Mouse (Mus musculus): Measurements from ENCODE around the gene Cryzl2. TPM values are rescaled to one million over a fixed set of nuclear protein-coding genes. Genes with fewer than 3 reads are reported as not detected.

Cryzl2 gene
- polyA plus RNA-seq, 1 experiment from 2014 or later = 14.1 TPM

DNA sequence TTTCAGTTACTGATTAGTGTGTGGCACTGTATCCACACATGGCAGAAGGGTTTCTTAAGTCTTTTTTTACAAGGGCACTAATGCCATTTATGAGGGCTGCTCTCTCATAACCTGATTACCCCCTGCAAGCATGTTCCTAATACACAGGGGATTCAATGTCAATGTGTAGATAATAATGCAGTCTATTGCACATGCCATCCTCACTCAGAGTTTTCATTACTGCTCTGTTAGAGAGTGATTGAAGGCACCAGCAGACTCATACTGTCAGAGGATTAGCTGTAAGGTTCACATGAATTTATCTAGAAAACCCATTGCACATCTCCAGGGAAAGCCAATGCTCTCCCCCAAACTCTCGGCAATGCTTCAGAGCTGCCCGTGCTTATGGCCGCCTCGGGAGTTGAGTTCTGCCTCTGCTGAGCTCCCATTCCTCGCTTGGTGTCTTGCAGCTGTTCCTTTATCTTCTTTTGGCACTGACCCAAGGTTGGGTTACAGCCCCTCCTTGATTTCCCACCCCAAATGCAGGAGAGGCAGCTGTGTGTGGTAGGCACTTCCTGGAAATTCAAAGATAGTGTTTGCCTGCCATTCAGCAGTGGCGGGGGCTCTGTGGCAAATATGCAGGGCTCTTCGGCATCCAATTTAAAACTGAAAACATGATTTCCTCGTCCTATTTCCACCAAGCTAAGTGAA lies 32.5 kb upstream of the Cryzl2 start:
- Histone ChIP-seq H3K27me3 (no peaks in the 10 kb centered on the region), H3K9me3 (replicated peaks) (no peaks in the 10 kb centered on the region), H3K36me3 (no peaks in the 10 kb centered on the region), H3K27ac (replicated peaks) (0 out of 2 replicates have a peak overlapping the region, but pooled peaks have one; percentile 7), H3K9ac (no peak overlapping the region), H3K4me1 (no peaks in the 10 kb centered on the region), H3K4me3 (replicated peaks) (no peak overlapping the region), H3K4me2 (replicated peaks) (0 out of 2 replicates have a peak overlapping the region, but pooled peaks have one; percentile 8)
- WGBS = 44% methylated on average over 8 of the region's 8 CpGs
- 0 out of 2 replicates have a peak, but pooled peaks have one; percentile 39 for ATAC-seq (ENCODE audit: insufficient number of reproducible peaks, low FRiP score, low TSS enrichment, low read depth)

DNA sequence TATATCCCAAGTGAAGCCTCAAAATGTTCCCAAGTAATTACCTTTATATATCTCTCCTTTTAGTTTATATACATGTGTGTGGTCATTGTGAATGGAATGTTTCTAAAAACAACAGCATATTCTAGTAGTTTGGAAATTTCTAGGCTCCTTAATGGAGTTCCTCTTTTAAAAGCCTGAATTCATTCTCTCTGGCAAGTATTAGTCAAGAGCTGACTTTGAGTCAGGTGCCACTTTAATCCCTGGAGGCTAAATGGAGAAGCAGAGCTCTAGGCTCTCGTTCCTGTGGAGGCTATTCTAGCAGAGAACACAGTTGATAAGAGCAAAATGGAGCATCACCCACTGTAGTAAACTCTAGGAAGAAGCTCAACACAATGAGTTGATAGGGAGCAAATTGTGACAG lies 31.4 kb upstream of the Cryzl2 start:
- no peak for ATAC-seq (ENCODE audit: insufficient number of reproducible peaks, low FRiP score, low TSS enrichment, low read depth)
- no peak overlapping the region for H3K4me2 ChIP-seq (replicated peaks)

DNA sequence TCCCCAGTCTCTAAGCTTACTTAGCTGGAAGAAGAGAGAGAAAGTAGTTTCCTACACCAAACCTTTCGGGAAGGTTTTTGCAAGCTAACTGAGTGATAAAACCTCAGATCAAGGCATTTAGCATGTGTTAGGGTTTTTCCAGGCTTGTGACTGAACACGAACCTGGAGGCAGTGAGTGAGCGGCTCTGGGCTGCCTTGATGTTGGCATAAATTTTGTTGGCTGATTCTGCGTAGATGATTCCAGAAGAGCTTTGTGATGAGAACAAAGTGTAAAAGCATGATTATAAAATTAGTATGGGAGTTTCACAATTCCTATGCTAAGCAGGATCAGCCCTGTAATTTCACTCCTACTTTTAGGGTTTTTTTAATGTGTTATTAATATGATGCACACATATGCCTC lies 30.8 kb upstream of the Cryzl2 start:
- 80% methylated on average over 4 of the region's 4 CpGs for WGBS

More for the DNA sequence above, 31.4 kb upstream of the Cryzl2 start:
- no peak overlapping the region for H3K4me3 ChIP-seq (replicated peaks)
- no peaks in the 10 kb centered on the region for H3K27me3 ChIP-seq
- no peak overlapping the region for H3K9ac ChIP-seq
- WGBS = 46% methylated on average over 1 of the region's 1 CpGs
- H3K4me1 ChIP-seq = no peaks in the 10 kb centered on the region
- no peaks in the 10 kb centered on the region for H3K36me3 ChIP-seq
- H3K9me3 ChIP-seq (replicated peaks) = no peaks in the 10 kb centered on the region
- no peak overlapping the region for H3K27ac ChIP-seq (replicated peaks)

DNA sequence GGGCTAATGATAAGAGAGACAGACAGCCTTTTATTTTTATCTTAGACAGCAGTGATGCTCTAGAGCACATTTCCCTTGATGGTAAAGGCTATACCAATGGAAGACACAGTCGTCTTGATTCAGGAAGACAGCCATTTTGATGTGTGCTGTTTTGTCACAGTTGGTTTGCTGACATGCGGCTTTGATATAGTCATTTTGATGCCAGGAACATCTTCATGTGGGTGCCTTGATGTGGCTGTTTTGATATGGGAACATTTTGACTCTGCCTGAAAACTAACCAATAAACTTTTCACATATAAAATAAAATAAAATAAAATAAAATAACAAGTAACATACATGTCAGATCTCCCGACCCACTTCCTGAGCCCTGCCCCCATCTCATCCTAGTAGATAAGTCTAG lies 30.0 kb upstream of the Cryzl2 start:
- H3K27me3 ChIP-seq = no peaks in the 10 kb centered on the region
- H3K4me2 ChIP-seq (replicated peaks) = no peak overlapping the region
- no peak overlapping the region for H3K27ac ChIP-seq (replicated peaks)
- no peak overlapping the region for H3K9ac ChIP-seq
- WGBS = 87% methylated on average over 3 of the region's 3 CpGs
- H3K9me3 ChIP-seq (replicated peaks) = no peaks in the 10 kb centered on the region
- no peak overlapping the region for H3K4me3 ChIP-seq (replicated peaks)
- H3K36me3 ChIP-seq = no peaks in the 10 kb centered on the region
- no peaks in the 10 kb centered on the region for H3K4me1 ChIP-seq
- no peak for ATAC-seq (ENCODE audit: insufficient number of reproducible peaks, low FRiP score, low TSS enrichment, low read depth)

More for the DNA sequence above, 30.8 kb upstream of the Cryzl2 start:
- Histone ChIP-seq H3K4me1 (no peaks in the 10 kb centered on the region), H3K4me2 (replicated peaks) (no peak overlapping the region), H3K27me3 (no peaks in the 10 kb centered on the region), H3K9ac (no peak overlapping the region), H3K4me3 (replicated peaks) (no peak overlapping the region), H3K9me3 (replicated peaks) (no peaks in the 10 kb centered on the region), H3K36me3 (no peaks in the 10 kb centered on the region), H3K27ac (replicated peaks) (no peak overlapping the region)
- ATAC-seq (ENCODE audit: insufficient number of reproducible peaks, low FRiP score, low TSS enrichment, low read depth) = no peak

DNA sequence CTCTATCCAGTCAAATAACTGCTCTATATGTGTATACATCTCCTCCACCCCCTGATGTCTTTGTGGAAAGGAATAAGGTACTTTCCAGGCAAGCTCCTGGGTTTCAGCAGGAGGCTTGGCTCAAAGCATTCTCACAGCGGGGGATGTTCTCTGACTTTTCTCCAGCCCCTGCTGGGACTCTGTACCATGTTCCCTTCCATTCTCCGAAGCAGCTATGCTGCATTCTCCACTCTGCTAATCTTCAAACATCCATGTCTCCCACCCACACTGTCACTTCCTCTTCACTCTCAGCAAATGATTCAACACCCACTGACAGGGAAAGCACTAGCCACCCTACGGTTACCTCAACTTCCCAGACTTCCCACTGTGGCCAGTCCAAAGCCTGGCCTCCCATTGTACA lies 25.1 kb upstream of the Cryzl2 start:
- Histone ChIP-seq H3K4me2 (replicated peaks) (no peak overlapping the region), H3K9me3 (replicated peaks) (no peaks in the 10 kb centered on the region), H3K36me3 (no peaks in the 10 kb centered on the region), H3K9ac (no peak overlapping the region), H3K27ac (replicated peaks) (no peak overlapping the region), H3K27me3 (no peaks in the 10 kb centered on the region), H3K4me1 (no peaks in the 10 kb centered on the region), H3K4me3 (replicated peaks) (no peak overlapping the region)
- ATAC-seq (ENCODE audit: insufficient number of reproducible peaks, low FRiP score, low TSS enrichment, low read depth) = no peak
- WGBS = 52% methylated on average over 3 of the region's 3 CpGs

DNA sequence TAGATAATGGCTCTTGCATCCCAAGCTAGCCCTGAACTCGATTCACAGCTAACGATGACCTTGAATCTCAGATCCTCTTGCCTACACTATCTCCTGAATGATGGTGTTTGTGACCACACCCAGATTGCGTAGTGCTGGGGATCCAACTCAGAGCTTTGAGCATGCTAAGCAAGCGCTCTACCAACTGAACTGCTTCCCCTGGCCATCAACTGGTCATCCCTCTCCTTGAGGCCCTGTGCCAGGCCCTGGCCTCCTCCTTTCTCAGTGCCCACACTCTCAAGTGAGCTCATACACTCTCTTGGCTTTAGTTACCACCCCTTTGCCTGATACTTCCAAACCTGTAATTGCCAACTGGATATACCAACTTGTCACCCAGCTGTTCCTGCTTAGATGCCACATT lies 24.0 kb upstream of the Cryzl2 start:
- Histone ChIP-seq H3K9me3 (replicated peaks) (no peaks in the 10 kb centered on the region), H3K27ac (replicated peaks) (no peak overlapping the region), H3K4me1 (no peaks in the 10 kb centered on the region), H3K27me3 (no peaks in the 10 kb centered on the region), H3K4me3 (replicated peaks) (no peak overlapping the region), H3K36me3 (no peaks in the 10 kb centered on the region), H3K9ac (no peak overlapping the region), H3K4me2 (replicated peaks) (no peak overlapping the region)
- 84% methylated on average over 4 of the region's 4 CpGs for WGBS
- ATAC-seq (ENCODE audit: insufficient number of reproducible peaks, low FRiP score, low TSS enrichment, low read depth) = no peak

DNA sequence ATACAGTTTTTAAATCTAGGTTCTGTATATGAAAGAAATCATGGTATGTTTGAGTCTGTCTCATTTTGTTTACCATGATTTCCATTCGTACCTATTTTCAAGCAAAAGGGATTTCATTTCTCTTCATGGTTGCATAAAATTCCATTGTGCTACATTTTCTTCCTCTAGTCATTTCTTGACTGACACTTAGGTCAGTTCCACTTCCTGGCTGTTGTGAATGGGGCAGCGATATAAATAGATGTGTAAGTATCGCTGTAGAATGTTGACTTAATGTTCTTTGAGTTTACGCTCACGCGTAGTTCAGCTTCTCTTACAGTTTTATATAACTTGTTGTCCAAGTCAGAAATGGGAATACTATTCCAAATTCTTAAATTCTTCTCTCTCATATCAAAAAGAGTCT lies 22.5 kb upstream of the Cryzl2 start:
- H3K27ac ChIP-seq (replicated peaks) = no peak overlapping the region
- no peaks in the 10 kb centered on the region for H3K36me3 ChIP-seq
- no peak overlapping the region for H3K4me2 ChIP-seq (replicated peaks)
- H3K9me3 ChIP-seq (replicated peaks) = no peaks in the 10 kb centered on the region
- H3K27me3 ChIP-seq = no peaks in the 10 kb centered on the region
- H3K4me3 ChIP-seq (replicated peaks) = no peak overlapping the region
- peaks cover 4% of the 10 kb centered on the region; the same call in 1 of the 2 replicates for H3K4me1 ChIP-seq
- WGBS = 90% methylated on average over 6 of the region's 6 CpGs
- H3K9ac ChIP-seq = no peak overlapping the region
- no peak for ATAC-seq (ENCODE audit: insufficient number of reproducible peaks, low FRiP score, low TSS enrichment, low read depth)

DNA sequence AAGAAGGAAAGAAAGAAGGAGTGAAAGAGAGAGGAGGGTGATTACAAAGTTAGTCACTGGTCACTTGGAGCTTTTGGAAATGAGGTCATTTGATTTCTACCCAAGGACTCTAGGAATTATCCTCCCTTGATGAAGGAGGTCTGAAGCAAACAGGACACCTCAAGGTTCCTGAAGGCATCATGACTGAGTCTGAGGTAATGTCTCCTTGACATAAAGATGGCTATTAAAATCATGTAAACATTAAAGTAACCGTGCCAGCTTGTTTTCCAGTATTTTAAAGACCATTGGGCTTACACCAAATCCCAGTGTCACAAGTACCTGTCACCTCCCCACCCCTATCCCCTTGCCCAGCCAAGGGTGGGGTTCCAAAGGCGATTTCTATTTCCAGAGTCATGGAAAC lies 20.1 kb upstream of the Cryzl2 start:
- 78% methylated on average over 2 of the region's 2 CpGs for WGBS
- Histone ChIP-seq H3K4me3 (replicated peaks) (no peak overlapping the region), H3K4me2 (replicated peaks) (no peak overlapping the region), H3K9ac (no peak overlapping the region), H3K27ac (replicated peaks) (no peak overlapping the region), H3K36me3 (no peaks in the 10 kb centered on the region), H3K9me3 (replicated peaks) (no peaks in the 10 kb centered on the region), H3K27me3 (no peaks in the 10 kb centered on the region), H3K4me1 (peaks cover 10% of the 10 kb centered on the region)
- ATAC-seq (ENCODE audit: insufficient number of reproducible peaks, low FRiP score, low TSS enrichment, low read depth) = no peak

DNA sequence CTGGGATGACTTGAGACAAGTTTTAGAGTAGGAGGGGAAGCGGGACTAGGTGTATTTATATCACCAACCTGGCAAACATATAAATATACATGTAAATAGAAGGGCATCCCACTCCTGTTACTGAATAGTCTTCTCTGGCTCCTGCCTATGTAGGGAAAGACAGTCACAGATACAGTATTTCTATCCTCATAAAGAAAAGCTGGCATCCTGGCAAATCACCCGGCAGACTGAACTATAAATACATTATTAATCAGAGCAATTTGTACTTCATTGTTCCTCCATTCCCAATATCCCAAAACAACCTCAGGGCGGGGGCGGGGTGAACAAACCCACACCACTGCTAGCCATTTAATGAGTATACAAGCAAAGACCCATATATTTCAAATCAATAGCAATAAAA lies 19.3 kb upstream of the Cryzl2 start:
- no peak for ATAC-seq (ENCODE audit: insufficient number of reproducible peaks, low FRiP score, low TSS enrichment, low read depth)
- 86% methylated on average over 4 of the region's 4 CpGs for WGBS
- Histone ChIP-seq H3K4me3 (replicated peaks) (no peak overlapping the region), H3K9ac (no peak overlapping the region), H3K4me1 (peaks cover 14% of the 10 kb centered on the region), H3K27me3 (no peaks in the 10 kb centered on the region), H3K9me3 (replicated peaks) (no peaks in the 10 kb centered on the region), H3K36me3 (no peaks in the 10 kb centered on the region), H3K4me2 (replicated peaks) (no peak overlapping the region), H3K27ac (replicated peaks) (no peak overlapping the region)

DNA sequence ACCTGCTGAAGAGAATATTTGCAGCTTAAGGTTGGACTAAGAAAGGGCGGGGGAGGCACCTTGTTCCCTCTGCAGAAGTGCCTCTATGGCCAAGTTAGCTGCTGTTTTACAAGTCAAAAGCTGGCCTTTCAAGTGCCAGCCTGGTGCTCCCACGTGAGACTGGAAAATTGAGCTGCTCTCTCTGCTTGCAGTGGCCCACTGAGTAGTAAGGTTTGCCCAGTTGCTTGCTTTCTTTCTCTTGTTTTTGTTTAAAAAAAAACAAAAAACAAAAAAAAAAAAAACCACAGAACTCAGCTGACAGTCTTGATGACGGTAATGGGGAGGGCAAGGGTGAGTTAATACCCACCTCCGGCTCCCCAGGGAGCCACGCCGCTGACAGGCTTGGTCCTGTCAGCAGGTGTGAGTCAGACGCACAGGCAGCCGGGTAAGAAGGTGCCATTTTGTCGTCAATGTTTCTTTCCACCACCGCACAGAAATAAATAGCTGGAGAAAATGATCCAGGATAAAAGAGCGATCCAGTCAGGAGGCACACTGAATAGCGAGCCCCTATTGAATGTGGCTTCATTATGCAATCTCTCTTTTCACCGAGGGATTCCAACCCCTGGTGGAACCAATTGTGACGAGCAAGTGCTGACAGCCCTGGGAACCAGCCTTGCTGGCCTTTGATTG lies 18.3 kb upstream of the Cryzl2 start:
- H3K4me2 ChIP-seq (replicated peaks) = 0 out of 2 replicates have a peak overlapping the region, but pooled peaks have one; percentile 6
- peaks cover 17% of the 10 kb centered on the region for H3K4me1 ChIP-seq
- peak; percentile 49; the same call in 1 of the 2 replicates for ATAC-seq (ENCODE audit: insufficient number of reproducible peaks, low FRiP score, low TSS enrichment, low read depth)
- 6% methylated on average over 14 of the region's 14 CpGs for whole genome bisulfite sequencing
- no peaks in the 10 kb centered on the region for H3K27me3 ChIP-seq
- H3K4me3 ChIP-seq (replicated peaks) = no peak overlapping the region
- H3K27ac ChIP-seq (replicated peaks) = no peak overlapping the region
- no peak overlapping the region for H3K9ac ChIP-seq
- H3K9me3 ChIP-seq (replicated peaks) = no peaks in the 10 kb centered on the region
- H3K36me3 ChIP-seq = no peaks in the 10 kb centered on the region

DNA sequence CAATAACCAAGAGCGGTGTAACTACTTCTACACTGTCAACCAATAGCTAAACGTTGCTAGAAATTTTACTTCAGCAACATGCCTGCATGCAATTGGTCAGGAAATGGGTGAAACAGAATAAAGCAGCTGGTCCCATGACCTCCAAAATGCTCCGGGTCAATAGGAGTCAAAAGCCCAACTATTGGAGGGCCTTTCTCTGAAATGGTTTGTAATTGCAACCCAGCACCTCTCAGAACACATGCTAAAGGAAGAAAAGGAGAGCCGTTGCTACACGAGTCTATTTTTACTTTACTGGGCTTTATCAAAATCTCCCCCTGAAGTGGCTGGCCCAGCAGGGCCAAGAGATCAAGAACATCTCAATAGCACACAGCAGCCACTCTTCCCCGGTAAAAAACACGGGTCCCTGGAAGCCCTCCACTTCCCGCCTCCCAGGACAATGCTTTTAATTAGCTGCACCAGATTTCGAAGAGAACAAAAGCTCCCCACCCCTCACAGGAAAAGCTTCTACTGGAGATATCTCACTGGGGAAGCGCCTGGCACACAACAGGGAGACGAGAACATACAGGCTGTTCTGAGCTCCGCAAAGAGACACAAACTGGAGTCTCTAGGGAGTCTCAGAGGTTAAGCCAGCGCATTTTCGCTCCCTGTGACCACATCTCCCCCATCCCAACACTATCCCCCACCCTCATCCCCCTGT lies 15.2 kb upstream of the Cryzl2 start:
- no peak for ATAC-seq (ENCODE audit: insufficient number of reproducible peaks, low FRiP score, low TSS enrichment, low read depth)
- 21% methylated on average over 14 of the region's 14 CpGs for WGBS
- no peak overlapping the region for H3K9ac ChIP-seq

More for the DNA sequence above, 15.2 kb upstream of the Cryzl2 start:
- H3K4me2 ChIP-seq (replicated peaks) = peak overlapping the region; percentile 25; the same call in 1 of the 2 replicates
- peaks cover 17% of the 10 kb centered on the region for H3K4me1 ChIP-seq
- no peaks in the 10 kb centered on the region for H3K36me3 ChIP-seq
- H3K27me3 ChIP-seq = 0 out of 2 replicates have a peak, but pooled peaks cover 6% of the 10 kb centered on the region
- 0 out of 2 replicates have a peak overlapping the region, but pooled peaks have one; percentile 6 for H3K4me3 ChIP-seq (replicated peaks)
- H3K9me3 ChIP-seq (replicated peaks) = no peaks in the 10 kb centered on the region
- H3K27ac ChIP-seq (replicated peaks) = 0 out of 2 replicates have a peak overlapping the region, but pooled peaks have one; percentile 25

Measured in embryonic facial prominence, embryonic 15.5 days (tissue).